Mouse (Mus musculus): ENCODE data around the gene Gm42372. TPM values are rescaled to one million over a fixed set of nuclear protein-coding genes. Genes with fewer than 3 reads are reported as not detected.
"Not testable (repeated sequence)": the region's sequence is repeated elsewhere in the genome, so short reads cannot be mapped to it uniquely, and the experiment has no call there.

Gm42372 gene
- total and polyA plus RNA-seq, 2 experiments: not detected

DNA sequence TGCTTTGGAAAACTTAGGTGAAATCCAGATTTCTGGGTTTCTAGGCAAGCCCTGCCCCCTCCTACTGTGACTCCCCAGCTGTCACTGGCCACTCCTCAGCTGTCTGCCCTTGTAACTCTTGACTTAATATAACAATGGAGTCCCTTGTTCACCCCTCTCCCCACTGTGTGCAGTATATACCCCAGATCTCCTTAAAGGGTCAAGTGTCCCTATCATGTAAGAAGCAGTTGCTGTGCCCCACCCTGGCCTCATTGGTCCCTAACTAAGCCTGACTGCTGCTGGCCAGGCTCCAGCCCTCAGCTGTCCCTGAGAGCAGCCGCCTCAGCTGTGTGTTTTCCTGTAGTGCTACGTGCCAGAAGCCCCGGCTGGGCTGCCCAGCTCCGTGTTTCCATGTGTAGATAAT lies 34.9 kb upstream of the Gm42372 start:
- Histone ChIP-seq H3K4me3 (ENCODE audit: insufficient read depth, low read depth, low read length) (no peak overlapping the region), H3K9ac (ENCODE audit: low read depth, low read length) (no peak overlapping the region), H3K79me2 (ENCODE audit: control insufficient read depth, insufficient read depth, low read length) (no peaks in the 10 kb centered on the region), H3K27ac (replicated peaks; ENCODE audit: insufficient read depth, low read depth, low read length) (no peak overlapping the region), H3K36me3 (ENCODE audit: control insufficient read depth, insufficient read depth, low read length) (no peaks in the 10 kb centered on the region), H3K4me1 (ENCODE audit: control insufficient read depth, insufficient read depth, low read length) (peaks cover 3% of the 10 kb centered on the region; the same call in 1 of the 2 replicates), H3K27me3 (ENCODE audit: control insufficient read depth, insufficient read depth, low read length) (peaks cover 18% of the 10 kb centered on the region)
- TF ChIP-seq POLR2A (IDR thresholded peaks at IDR 0.05; ENCODE audit: extremely low read depth, insufficient read depth, low read length) (no peak), CTCF (IDR thresholded peaks at IDR 0.05; ENCODE audit: low read depth, low read length) (no peak)
- 23% methylated on average over 4 of the region's 4 CpGs for WGBS
- DNase-seq (ENCODE audit: extremely low read depth, low read depth, low spot score): no peak

DNA sequence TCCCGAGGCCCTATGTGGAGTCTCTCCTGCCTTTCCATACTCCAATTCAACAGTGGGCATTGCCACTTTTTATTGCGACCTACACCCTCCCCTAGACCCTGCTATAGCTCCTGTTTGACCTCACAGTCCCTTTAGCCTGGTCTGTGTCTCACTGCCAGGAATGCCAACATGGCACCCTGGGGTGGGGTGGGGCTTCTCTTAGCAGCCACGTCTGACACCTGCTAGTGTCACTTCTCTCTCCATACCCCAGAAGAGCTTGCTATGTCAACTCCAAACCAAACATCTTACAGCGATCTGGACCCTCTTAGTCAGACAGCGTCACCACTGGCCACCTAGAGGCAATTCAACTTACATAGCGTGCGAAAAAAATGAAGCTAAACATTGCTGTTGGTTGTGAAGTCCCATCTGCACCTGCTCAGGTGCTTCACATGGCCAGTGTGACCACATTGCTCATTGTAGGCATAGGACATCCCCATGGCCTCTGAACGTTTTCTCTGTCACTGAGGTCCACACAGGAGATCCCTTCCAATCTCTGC lies 33.9 kb upstream of the Gm42372 start:
- TF ChIP-seq POLR2A (IDR thresholded peaks at IDR 0.05; ENCODE audit: extremely low read depth, insufficient read depth, low read length) (no peak), CTCF (IDR thresholded peaks at IDR 0.05; ENCODE audit: low read depth, low read length) (no peak)
- DNase-seq (ENCODE audit: extremely low read depth, low read depth, low spot score): no peak
- 77% methylated on average over 8 of the region's 8 CpGs for WGBS
- Histone ChIP-seq H3K4me3 (ENCODE audit: insufficient read depth, low read depth, low read length) (no peak overlapping the region), H3K9ac (ENCODE audit: low read depth, low read length) (no peak overlapping the region), H3K79me2 (ENCODE audit: control insufficient read depth, insufficient read depth, low read length) (no peaks in the 10 kb centered on the region), H3K27me3 (ENCODE audit: control insufficient read depth, insufficient read depth, low read length) (peaks cover 18% of the 10 kb centered on the region), H3K27ac (replicated peaks; ENCODE audit: insufficient read depth, low read depth, low read length) (no peak overlapping the region), H3K4me1 (ENCODE audit: control insufficient read depth, insufficient read depth, low read length) (peaks cover 3% of the 10 kb centered on the region; the same call in 1 of the 2 replicates), H3K36me3 (ENCODE audit: control insufficient read depth, insufficient read depth, low read length) (no peaks in the 10 kb centered on the region)

DNA sequence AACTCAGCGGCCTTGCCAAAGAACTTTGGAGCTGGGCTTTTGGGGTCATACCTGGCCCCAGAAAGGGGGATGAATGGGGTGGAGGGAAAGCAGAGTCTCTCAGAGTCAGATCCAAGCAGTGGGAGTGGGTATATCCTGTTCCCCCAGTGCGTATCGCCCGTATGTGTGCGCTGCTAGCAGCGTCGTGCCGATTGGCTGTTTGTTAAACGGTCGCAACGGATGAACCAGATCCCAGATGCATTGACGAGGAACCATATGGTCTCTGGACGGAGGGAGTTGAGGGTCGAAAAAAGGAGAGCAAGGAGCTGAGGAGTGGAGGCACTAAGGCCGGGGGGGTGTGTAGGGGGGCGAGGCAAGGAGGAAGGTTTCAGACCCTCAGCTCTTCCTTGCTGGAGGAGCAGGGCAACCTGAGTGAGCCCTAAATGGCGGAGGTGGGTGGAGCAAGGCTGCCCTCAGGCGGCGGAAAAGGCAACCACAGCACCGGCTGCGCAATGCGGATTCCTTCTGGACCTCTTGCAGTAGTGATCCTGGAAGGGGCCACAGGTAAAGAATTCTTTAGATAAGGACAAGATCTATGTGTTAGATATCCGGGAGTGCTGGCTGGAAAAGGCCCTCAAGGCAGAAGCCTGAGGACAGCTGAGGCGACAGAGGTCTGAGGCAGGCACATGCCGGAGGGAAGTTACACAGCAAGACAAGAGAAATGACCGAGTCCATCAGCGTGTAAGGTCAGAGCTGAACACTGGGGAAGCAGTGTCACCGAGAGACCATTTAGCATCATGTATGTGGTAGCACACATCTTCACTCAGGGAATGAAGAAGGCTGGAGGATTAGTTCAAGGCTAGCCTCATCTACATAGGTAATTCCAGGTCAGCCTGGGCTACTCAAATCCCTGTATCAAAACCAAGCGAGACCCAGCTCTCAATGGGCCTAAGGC lies 32.7 kb upstream of the Gm42372 start:
- Histone ChIP-seq H3K27me3 (ENCODE audit: control insufficient read depth, insufficient read depth, low read length) (peaks cover 10% of the 10 kb centered on the region; the same call in 1 of the 2 replicates), H3K4me3 (ENCODE audit: insufficient read depth, low read depth, low read length) (no peak overlapping the region), H3K79me2 (ENCODE audit: control insufficient read depth, insufficient read depth, low read length) (no peaks in the 10 kb centered on the region), H3K4me1 (ENCODE audit: control insufficient read depth, insufficient read depth, low read length) (peaks cover 3% of the 10 kb centered on the region; the same call in 1 of the 2 replicates), H3K27ac (replicated peaks; ENCODE audit: insufficient read depth, low read depth, low read length) (no peak overlapping the region), H3K9ac (ENCODE audit: low read depth, low read length) (no peak overlapping the region), H3K36me3 (ENCODE audit: control insufficient read depth, insufficient read depth, low read length) (no peaks in the 10 kb centered on the region)
- TF ChIP-seq POLR2A (IDR thresholded peaks at IDR 0.05; ENCODE audit: extremely low read depth, insufficient read depth, low read length): no peak
- peak; percentile 97 for TF ChIP-seq CTCF (IDR thresholded peaks at IDR 0.05; ENCODE audit: low read depth, low read length)
- peak; percentile 19 for DNase-seq (ENCODE audit: extremely low read depth, low read depth, low spot score)
- 10% methylated on average over 29 of the region's 29 CpGs for WGBS

DNA sequence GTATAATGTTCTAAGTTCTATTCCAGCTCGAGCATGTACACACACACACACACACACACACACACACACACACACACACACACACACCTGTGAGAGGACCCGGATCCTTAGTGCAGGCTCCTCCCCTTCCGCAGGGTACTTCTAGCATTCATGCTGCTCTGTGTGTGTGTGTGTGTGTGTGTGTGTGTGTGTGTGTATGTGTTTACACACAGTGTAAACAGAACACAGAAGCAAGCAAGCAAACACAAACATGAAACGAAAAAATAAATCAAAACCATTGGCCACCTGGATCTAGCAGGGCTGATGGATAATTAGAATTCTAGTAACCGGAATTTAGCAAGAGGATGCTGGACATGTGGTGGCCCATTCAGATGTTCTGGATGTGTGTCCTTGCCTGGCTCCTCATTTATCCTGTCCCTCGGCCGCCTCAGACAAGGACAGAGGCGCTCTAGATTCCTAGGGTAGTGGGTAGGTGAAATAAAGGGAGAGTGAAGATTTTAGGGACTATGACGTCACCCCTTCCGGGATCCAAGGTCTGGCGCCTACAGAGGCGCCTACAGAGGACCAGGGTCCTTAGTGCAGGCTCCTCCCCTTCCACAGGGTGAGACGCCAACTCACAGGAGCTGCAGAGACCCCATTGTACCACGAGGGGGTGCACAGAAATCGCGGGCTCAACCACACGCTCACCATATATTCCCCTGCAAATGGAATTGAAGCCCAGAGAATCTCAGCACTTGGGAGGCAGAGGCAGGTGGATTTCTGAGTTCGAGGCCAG lies 31.8 kb upstream of the Gm42372 start:
- Histone ChIP-seq H3K27me3 (ENCODE audit: control insufficient read depth, insufficient read depth, low read length) (peaks cover 4% of the 10 kb centered on the region; the same call in 1 of the 2 replicates), H3K4me3 (ENCODE audit: insufficient read depth, low read depth, low read length) (no peak overlapping the region), H3K79me2 (ENCODE audit: control insufficient read depth, insufficient read depth, low read length) (no peaks in the 10 kb centered on the region), H3K4me1 (ENCODE audit: control insufficient read depth, insufficient read depth, low read length) (peaks cover 3% of the 10 kb centered on the region; the same call in 1 of the 2 replicates), H3K9ac (ENCODE audit: low read depth, low read length) (no peak overlapping the region), H3K27ac (replicated peaks; ENCODE audit: insufficient read depth, low read depth, low read length) (no peak overlapping the region), H3K36me3 (ENCODE audit: control insufficient read depth, insufficient read depth, low read length) (no peaks in the 10 kb centered on the region)
- WGBS: 24% methylated on average over 18 of the region's 18 CpGs
- TF ChIP-seq POLR2A (IDR thresholded peaks at IDR 0.05; ENCODE audit: extremely low read depth, insufficient read depth, low read length): no peak
- TF ChIP-seq CTCF (IDR thresholded peaks at IDR 0.05; ENCODE audit: low read depth, low read length): peak; percentile 87
- peak; percentile 22 for DNase-seq (ENCODE audit: extremely low read depth, low read depth, low spot score)

DNA sequence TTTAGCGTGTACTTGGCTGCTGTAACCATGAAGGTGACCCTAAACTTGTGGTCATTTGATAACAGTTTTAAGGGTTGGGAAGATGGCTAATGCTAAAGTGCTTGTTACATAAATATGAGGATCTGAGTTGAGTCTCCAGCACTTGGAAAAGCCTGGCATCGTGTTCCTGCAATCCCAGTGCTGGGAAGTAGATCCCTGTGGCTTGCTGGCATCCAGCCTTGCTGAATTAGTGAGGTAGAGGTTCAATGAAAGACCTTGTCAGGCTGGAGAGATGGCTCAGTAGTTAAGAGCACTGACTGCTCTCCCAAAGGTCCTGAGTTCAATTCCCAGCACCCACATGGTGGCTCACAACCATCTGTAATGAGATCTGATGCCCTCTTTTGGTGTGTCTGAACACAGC lies 29.1 kb upstream of the Gm42372 start:
- not testable (repeated sequence) for DNase-seq (ENCODE audit: extremely low read depth, low read depth, low spot score); H3K27ac ChIP-seq (replicated peaks; ENCODE audit: insufficient read depth, low read depth, low read length); H3K9ac ChIP-seq (ENCODE audit: low read depth, low read length); H3K27me3 ChIP-seq (ENCODE audit: control insufficient read depth, insufficient read depth, low read length); H3K36me3 ChIP-seq (ENCODE audit: control insufficient read depth, insufficient read depth, low read length); H3K4me3 ChIP-seq (ENCODE audit: insufficient read depth, low read depth, low read length); H3K79me2 ChIP-seq (ENCODE audit: control insufficient read depth, insufficient read depth, low read length); H3K4me1 ChIP-seq (ENCODE audit: control insufficient read depth, insufficient read depth, low read length)
- 73% methylated on average over 2 of the region's 2 CpGs for WGBS
